8 mouse cellular contexts compared by ENCODE assay signal in the genomic region with DNA sequence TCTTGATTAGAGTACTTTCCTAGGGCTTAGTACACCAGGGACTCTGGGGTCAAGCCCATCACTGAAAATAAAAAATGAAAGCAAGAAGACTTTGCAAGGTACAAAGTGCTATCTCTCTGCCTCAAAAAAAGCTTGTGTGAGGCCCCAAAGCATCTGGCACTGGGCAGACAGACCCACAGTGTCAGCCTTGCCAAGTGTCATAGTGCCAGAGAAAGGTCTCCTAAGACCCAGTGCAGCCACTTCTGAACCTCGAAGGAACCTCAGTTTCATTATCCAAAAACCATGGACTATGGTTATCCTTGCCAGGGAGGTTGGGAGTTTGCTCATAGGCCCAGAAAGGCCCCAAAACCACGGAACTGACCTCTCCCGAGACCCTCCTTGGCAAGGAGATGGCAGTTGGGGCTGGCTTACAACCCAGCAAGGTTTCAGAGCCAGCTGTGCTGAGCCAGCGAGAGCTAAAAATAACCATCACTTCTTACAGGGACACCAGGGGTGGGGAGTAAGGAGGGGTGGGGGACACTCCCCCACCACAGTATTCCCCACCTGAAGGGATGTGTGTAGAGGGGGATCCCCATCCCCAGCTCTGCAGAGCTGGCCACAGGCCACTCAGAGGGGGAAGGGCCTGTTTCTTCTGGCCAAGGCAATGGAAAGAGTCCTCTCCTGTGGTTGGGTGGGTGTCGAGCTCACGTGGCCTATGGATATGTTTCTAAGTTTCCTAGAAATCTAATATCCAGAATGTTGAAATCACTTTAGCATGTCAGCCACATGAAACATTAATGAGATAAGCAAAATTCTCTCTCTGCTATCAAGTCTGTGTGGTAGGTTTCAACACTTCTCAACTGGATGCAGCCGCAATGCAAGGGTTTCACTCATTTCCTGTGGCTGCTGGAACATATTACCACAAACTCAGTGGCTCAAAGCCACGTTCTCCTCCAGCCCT. TPM values are rescaled to one million over a fixed set of nuclear protein-coding genes. Genes with fewer than 3 reads are reported as not detected.
DNase-seq lines count a peak whose midpoint lies in the region; ATAC-seq lines count a peak whose summit lies in the region.

No protein-coding gene starts in this region.

- H3K4me3 ChIP-seq in limb, embryonic 11.5 days (ENCODE audit: low read depth, low read length), result no peak overlapping the region
- H3K4me3 ChIP-seq in limb, embryonic 10.5 days, result no peak overlapping the region
- no peak overlapping the region for H3K4me3 ChIP-seq in embryonic facial prominence, embryonic 13.5 days
- H3K4me3 ChIP-seq in midbrain, embryonic 11.5 days (ENCODE audit: low read depth, low read length), result no peak overlapping the region

- peaks cover 3% of the 10 kb centered on the region; the same call in 1 of the 2 replicates for H3K4me1 ChIP-seq in limb, embryonic 11.5 days (ENCODE audit: control insufficient read depth, insufficient read depth, low read length)
- H3K4me1 ChIP-seq in limb, embryonic 10.5 days, result peaks cover 35% of the 10 kb centered on the region
- peaks cover 43% of the 10 kb centered on the region for H3K4me1 ChIP-seq in embryonic facial prominence, embryonic 13.5 days
- H3K4me1 ChIP-seq in midbrain, embryonic 11.5 days (ENCODE audit: control insufficient read depth, insufficient read depth, low read length), result no peaks in the 10 kb centered on the region

- DNase-seq in limb, embryonic 11.5 days (ENCODE audit: low spot score), result peak; percentile 17
- no peak for DNase-seq in limb, embryonic 10.5 days (ENCODE audit: low spot score)
- peak; percentile 65 for DNase-seq in thymus, postnatal 14 days
- DNase-seq in urinary bladder, postnatal 10 days (ENCODE audit: low spot score), result no peak
- DNase-seq in midbrain, embryonic 11.5 days (ENCODE audit: low spot score, missing footprints), result no peak
- no peak for DNase-seq in spleen, adult 12 weeks (ENCODE audit: low spot score)

- H3K4me2 ChIP-seq in limb, embryonic 11.5 days (ENCODE audit: low read depth, severe bottlenecking), result no peak overlapping the region
- no peak overlapping the region for H3K4me2 ChIP-seq in embryonic facial prominence, embryonic 13.5 days
- H3K4me2 ChIP-seq in midbrain, embryonic 11.5 days, result no peak overlapping the region

- no peaks in the 10 kb centered on the region for H3K36me3 ChIP-seq in limb, embryonic 11.5 days (ENCODE audit: control insufficient read depth, insufficient read depth, low read length)
- no peaks in the 10 kb centered on the region for H3K36me3 ChIP-seq in limb, embryonic 10.5 days
- H3K36me3 ChIP-seq in embryonic facial prominence, embryonic 13.5 days, result no peaks in the 10 kb centered on the region
- no peaks in the 10 kb centered on the region for H3K36me3 ChIP-seq in midbrain, embryonic 11.5 days (ENCODE audit: control insufficient read depth, insufficient read depth, low read length)

- WGBS in limb, embryonic 11.5 days, result 71% methylated on average over 8 of the region's 8 CpGs
- 78% methylated on average over 8 of the region's 8 CpGs for WGBS in limb, embryonic 10.5 days
- WGBS in embryonic facial prominence, embryonic 13.5 days, result 51% methylated on average over 8 of the region's 8 CpGs
- WGBS in midbrain, embryonic 11.5 days, result 82% methylated on average over 8 of the region's 8 CpGs

- no peak for ATAC-seq in limb, embryonic 11.5 days (ENCODE audit: insufficient number of reproducible peaks, low FRiP score, low TSS enrichment, low read depth)
- ATAC-seq in embryonic facial prominence, embryonic 13.5 days (ENCODE audit: insufficient number of reproducible peaks, insufficient read depth, low FRiP score, low TSS enrichment, low read depth), result peak; percentile 49; the same call in 1 of the 2 replicates
- peak; percentile 81 to 83 for ATAC-seq in hematopoietic stem cell, adult 5-6 weeks (replicated peaks in 1 of 2; ENCODE audit: insufficient read depth in 1 of 2, low FRiP score in 2 of 2, low TSS enrichment in 1 of 2, low read depth in 1 of 2, poor library complexity in 2 of 2, severe bottlenecking in 2 of 2)
- ATAC-seq in midbrain, embryonic 11.5 days (ENCODE audit: low FRiP score), result no peak

- no peaks in the 10 kb centered on the region for H3K9me3 ChIP-seq in limb, embryonic 11.5 days (ENCODE audit: control insufficient read depth, low read length)
- no peaks in the 10 kb centered on the region for H3K9me3 ChIP-seq in limb, embryonic 10.5 days (replicated peaks)
- no peaks in the 10 kb centered on the region for H3K9me3 ChIP-seq in embryonic facial prominence, embryonic 13.5 days
- no peaks in the 10 kb centered on the region for H3K9me3 ChIP-seq in midbrain, embryonic 11.5 days (ENCODE audit: control insufficient read depth, low read length)

- no peak overlapping the region for H3K27ac ChIP-seq in limb, embryonic 11.5 days (replicated peaks; ENCODE audit: low read depth, low read length)
- no peak overlapping the region for H3K27ac ChIP-seq in limb, embryonic 10.5 days
- H3K27ac ChIP-seq in embryonic facial prominence, embryonic 13.5 days, result peak overlapping the region; percentile 40; the same call in 1 of the 2 replicates
- H3K27ac ChIP-seq in midbrain, embryonic 11.5 days (ENCODE audit: low read depth, low read length), result no peak overlapping the region

- no peak overlapping the region for H3K9ac ChIP-seq in limb, embryonic 11.5 days (ENCODE audit: low read length)
- H3K9ac ChIP-seq in embryonic facial prominence, embryonic 13.5 days, result no peak overlapping the region
- no peak overlapping the region for H3K9ac ChIP-seq in midbrain, embryonic 11.5 days (ENCODE audit: low read length)

- no peaks in the 10 kb centered on the region for H3K27me3 ChIP-seq in limb, embryonic 11.5 days (ENCODE audit: control insufficient read depth, insufficient read depth, low read length)
- peaks cover 29% of the 10 kb centered on the region; the same call in 1 of the 2 replicates for H3K27me3 ChIP-seq in limb, embryonic 10.5 days (ENCODE audit: low read depth, poor library complexity, severe bottlenecking)
- H3K27me3 ChIP-seq in embryonic facial prominence, embryonic 13.5 days, result peaks cover 12% of the 10 kb centered on the region
- H3K27me3 ChIP-seq in midbrain, embryonic 11.5 days (ENCODE audit: control insufficient read depth, insufficient read depth, low read length), result no peaks in the 10 kb centered on the region

RNA-seq across cellular contexts. Expression of gene Traf1, which starts 23.0 kb away (rescaled TPM):
- 0.15 and 0.24 TPM in 2 replicates for polyA plus RNA-seq in limb, embryonic 11.5 days (2014; fragmentation: Nextera tagmentation; extraction: Ambion mirVana)
- not detected in 2 replicates for polyA plus RNA-seq in limb, embryonic 10.5 days (2016; fragmentation: Nextera tagmentation; extraction: Ambion mirVana)
- polyA plus RNA-seq in embryonic facial prominence, embryonic 13.5 days (2015; fragmentation: Nextera tagmentation; extraction: Ambion mirVana), result 2.4 and 4.3 TPM in 2 replicates
- 6.3 and 11.3 TPM in 2 replicates for total RNA-seq in hematopoietic stem cell, adult 5-6 weeks (2017)
- 0.32 and 0.34 TPM in 2 replicates for polyA plus RNA-seq in midbrain, embryonic 11.5 days (2014; fragmentation: Nextera tagmentation; extraction: Ambion mirVana)

RNA-seq across cellular contexts. Expression of gene Phf19, which starts 24.7 kb away (rescaled TPM):
- polyA plus RNA-seq in limb, embryonic 11.5 days (2014; fragmentation: Nextera tagmentation; extraction: Ambion mirVana), result 0.28 and 0.32 TPM in 2 replicates
- 0.50 and 0.60 TPM in 2 replicates for polyA plus RNA-seq in limb, embryonic 10.5 days (2016; fragmentation: Nextera tagmentation; extraction: Ambion mirVana)
- polyA plus RNA-seq in embryonic facial prominence, embryonic 13.5 days (2015; fragmentation: Nextera tagmentation; extraction: Ambion mirVana), result 3.5 and 5.2 TPM in 2 replicates
- 5.7 and 10.0 TPM in 2 replicates for total RNA-seq in hematopoietic stem cell, adult 5-6 weeks (2017)
- polyA plus RNA-seq in midbrain, embryonic 11.5 days (2014; fragmentation: Nextera tagmentation; extraction: Ambion mirVana), result 3.9 and 4.0 TPM in 2 replicates

Comparison
In these comparisons a context has a peak if more than half of its experiments do, and no peak if none do; other contexts are left out.
1. DNase-seq: peak in limb, embryonic 11.5 days (single experiment) and thymus, postnatal 14 days (single experiment); none in limb, embryonic 10.5 days (single experiment), urinary bladder, postnatal 10 days (single experiment), midbrain, embryonic 11.5 days (single experiment) and spleen, adult 12 weeks (single experiment).
2. ATAC-seq: peak in embryonic facial prominence, embryonic 13.5 days (single experiment) and hematopoietic stem cell, adult 5-6 weeks (2 of 2); none in limb, embryonic 11.5 days (single experiment) and midbrain, embryonic 11.5 days (single experiment).